Mouse (Mus musculus) left cerebral cortex, postnatal 25 days (tissue): Measurements from ENCODE around the gene Hs6st3. TPM values are rescaled to one million over a fixed set of nuclear protein-coding genes. Genes with fewer than 3 reads are reported as not detected.
A peak's percentile ranks its signal among the peaks of the same experiment; 100 is the strongest.

Experiments
- DNase-seq, 2 experiments: peaks; one replicate each; pipeline ENCODE4 v3.0.0; 2022; ENCODE audit warnings: low spot score in 2 of 2, mixed read lengths in 1 of 2
- intact Hi-C: fragments of 180-260 bp; cut with DNase I; formaldehyde crosslinking; loops from one replicate; pipeline ENCODE4 v1.15.1; 2025
- total RNA-seq, 2 experiments: library from RNA; stranded (reverse); gene quantifications; 2 replicates each; pipeline ENCODE4 v1.2.3; 2021

The Hs6st3 gene
- total RNA-seq, 2 experiments from 2014 or later = 72.5 to 72.6 TPM

GRCm38 (mm10) chr14:119370013-119370412 lies 231.9 kb downstream of the Hs6st3 start:
- DNase-seq = peak in 1 of 2 experiments; percentile 9
- intact Hi-C loops = no loop called here

GRCm38 (mm10) chr14:119379303-119379702 lies 241.2 kb downstream of the Hs6st3 start:
- intact Hi-C loops = no loop called here
- no peak for DNase-seq

GRCm38 (mm10) chr14:119401618-119402017 lies 263.5 kb downstream of the Hs6st3 start:
- intact Hi-C loops = no loop called here
- peak; percentile 12 to 34 for DNase-seq

GRCm38 (mm10) chr14:119409334-119410050 lies 271.4 kb downstream of the Hs6st3 start:
- no peak for DNase-seq
- intact Hi-C loops = no loop called here

- intact Hi-C loops = no loop called here
- DNase-seq = no peak
Measured at GRCm38 (mm10) chr14:119422894-119423293, 284.8 kb downstream of the Hs6st3 start.

- no peak for DNase-seq
- intact Hi-C loops = no loop called here
Measured at GRCm38 (mm10) chr14:119450471-119450870, 312.3 kb downstream of the Hs6st3 start.

GRCm38 (mm10) chr14:119451594-119451993 lies 313.5 kb downstream of the Hs6st3 start:
- DNase-seq = no peak
- intact Hi-C loops = no loop called here

- DNase-seq = peak in 1 of 2 experiments; percentile 68
- intact Hi-C loops = no loop called here
Measured at GRCm38 (mm10) chr14:119452382-119452781, 314.2 kb downstream of the Hs6st3 start.

GRCm38 (mm10) chr14:119452797-119453196 lies 314.7 kb downstream of the Hs6st3 start:
- DNase-seq = no peak
- intact Hi-C loops = no loop called here

GRCm38 (mm10) chr14:119464308-119464707 lies 326.2 kb downstream of the Hs6st3 start:
- DNase-seq = no peak
- intact Hi-C loops = loop anchor here (2.0 kb wide), 1 partner anchor 46 kb away; no protein-coding TSS in a partner anchor

- peak in 1 of 2 experiments; percentile 23 for DNase-seq
- intact Hi-C loops = loop anchor here (2.0 kb wide), 1 partner anchor 46 kb away; no protein-coding TSS in a partner anchor
Measured at GRCm38 (mm10) chr14:119464883-119465282, 326.7 kb downstream of the Hs6st3 start.

GRCm38 (mm10) chr14:119466899-119467588 lies 328.9 kb downstream of the Hs6st3 start:
- intact Hi-C loops = no loop called here
- DNase-seq = peak in 1 of 2 experiments; percentile 81

GRCm38 (mm10) chr14:119476582-119476981 lies 338.4 kb downstream of the Hs6st3 start:
- intact Hi-C loops = no loop called here
- no peak for DNase-seq

- intact Hi-C loops = no loop called here
- DNase-seq = no peak
Measured at GRCm38 (mm10) chr14:119477836-119478235, 339.7 kb downstream of the Hs6st3 start.

GRCm38 (mm10) chr14:119488978-119489703 lies 351.0 kb downstream of the Hs6st3 start:
- intact Hi-C loops = no loop called here
- DNase-seq = peak in 1 of 2 experiments; percentile 30

- no peak for DNase-seq
- intact Hi-C loops = no loop called here
Measured at GRCm38 (mm10) chr14:119520632-119521031, 382.5 kb downstream of the Hs6st3 start.

GRCm38 (mm10) chr14:119521056-119521455 lies 382.9 kb downstream of the Hs6st3 start:
- DNase-seq = no peak
- intact Hi-C loops = no loop called here

GRCm38 (mm10) chr14:119532889-119533546 lies 394.9 kb downstream of the Hs6st3 start:
- DNase-seq = no peak
- intact Hi-C loops = no loop called here

GRCm38 (mm10) chr14:119540505-119540904 lies 402.4 kb downstream of the Hs6st3 start:
- peak in 1 of 2 experiments; percentile 59 for DNase-seq
- intact Hi-C loops = no loop called here

GRCm38 (mm10) chr14:119544596-119544995 lies 406.5 kb downstream of the Hs6st3 start:
- DNase-seq = no peak
- intact Hi-C loops = no loop called here
